Mouse (Mus musculus) stomach, embryonic 14.5 days (tissue): ENCODE results near the gene Tstd1. TPM values are rescaled to one million over a fixed set of nuclear protein-coding genes. Genes with fewer than 3 reads are reported as not detected.

Source experiments
- ATAC-seq: fragments of 200-750 bp; cut with Nextera tagmentation; 2 replicates; pipeline ENCODE4 v1.8.0; 2017; ENCODE audit warnings: low read depth, moderate TSS enrichment; ENCODE audit not compliant: insufficient number of reproducible peaks, insufficient read depth, low FRiP score
- H3K27ac ChIP-seq: fragments of 300-500 bp; sonication (generic); 2 replicates; pipeline ENCODE4 v1.5.1; 2014; ENCODE audit warnings: mild to moderate bottlenecking, low read length, moderate library complexity, mixed read lengths
- H3K27me3 ChIP-seq: fragments of 300-500 bp; sonication (generic); 2 replicates; pipeline ENCODE4 v1.6.1; 2014; ENCODE audit warnings: low read length, control low read depth, mixed read lengths; ENCODE audit not compliant: control insufficient read depth, insufficient read depth
- H3K36me3 ChIP-seq: fragments of 300-500 bp; sonication (generic); 2 replicates; pipeline ENCODE4 v1.6.1; 2014; ENCODE audit warnings: mild to moderate bottlenecking, control low read depth, low read length, moderate library complexity, mixed read lengths; ENCODE audit not compliant: control insufficient read depth, insufficient read depth
- H3K4me1 ChIP-seq: fragments of 300-500 bp; sonication (generic); 2 replicates; pipeline ENCODE4 v1.6.1; 2014; ENCODE audit warnings: low read length, control low read depth, mixed read lengths; ENCODE audit not compliant: control insufficient read depth, insufficient read depth
- H3K4me2 ChIP-seq: fragments of 300-500 bp; sonication (generic); replicated peaks from 2 replicates; pipeline ENCODE4 v1.6.1; 2014; ENCODE audit warnings: low read depth, low read length, control low read depth
- H3K4me3 ChIP-seq: fragments of 300-500 bp; sonication (generic); 2 replicates; pipeline ENCODE4 v1.5.1; 2014; ENCODE audit warnings: low read depth, low read length, control low read depth
- H3K9ac ChIP-seq: fragments of 300-500 bp; sonication (generic); replicated peaks from 2 replicates; pipeline ENCODE4 v1.6.1; 2014; ENCODE audit warnings: low read depth, mild to moderate bottlenecking, control low read depth, low read length, moderate library complexity, mixed read lengths
- H3K9me3 ChIP-seq: fragments of 300-500 bp; sonication (generic); 2 replicates; pipeline ENCODE4 v1.6.1; 2016; ENCODE audit warnings: low read depth, low read length, control low read depth; ENCODE audit not compliant: control insufficient read depth
- WGBS: fragments of 180-500 bp; shearing (Covaris S2); extraction: QIAGEN DNeasy Blood & Tissue Kit; methylation state at CpG from one replicate; pipeline ENCODE4 v1.1.7; 2014; 5-methylcytosine and 5-hydroxymethylcytosine counted together
- polyA plus RNA-seq: library from polyadenylated mRNA; unstranded; fragments of >200 nt; fragmentation: Nextera tagmentation; extraction: Ambion mirVana; gene quantifications from 2 replicates; pipeline ENCODE4 v1.2.1, GENCODE M21; 2014

The Tstd1 gene
- polyA plus RNA-seq, 1 experiment from 2014 or later, result 3.1 TPM

GRCm38 (mm10) chr1:171439072-171439471 is 20.4 kb downstream of the Tstd1 start:
- H3K9ac ChIP-seq, result peak overlapping the region; percentile 25
- peak overlapping the region; percentile 53 for H3K4me2 ChIP-seq
- no peak for ATAC-seq
- peak overlapping the region; percentile 64; the same call in 1 of the 2 replicates for H3K27ac ChIP-seq
- no peaks in the 10 kb centered on the region for H3K27me3 ChIP-seq
- H3K36me3 ChIP-seq, result no peaks in the 10 kb centered on the region
- 28% methylated on average over 8 of the region's 8 CpGs for WGBS
- 0 out of 2 replicates have a peak, but pooled peaks cover 4% of the 10 kb centered on the region for H3K9me3 ChIP-seq
- peak overlapping the region; percentile 47 for H3K4me3 ChIP-seq
- peaks cover 20% of the 10 kb centered on the region for H3K4me1 ChIP-seq

DNA sequence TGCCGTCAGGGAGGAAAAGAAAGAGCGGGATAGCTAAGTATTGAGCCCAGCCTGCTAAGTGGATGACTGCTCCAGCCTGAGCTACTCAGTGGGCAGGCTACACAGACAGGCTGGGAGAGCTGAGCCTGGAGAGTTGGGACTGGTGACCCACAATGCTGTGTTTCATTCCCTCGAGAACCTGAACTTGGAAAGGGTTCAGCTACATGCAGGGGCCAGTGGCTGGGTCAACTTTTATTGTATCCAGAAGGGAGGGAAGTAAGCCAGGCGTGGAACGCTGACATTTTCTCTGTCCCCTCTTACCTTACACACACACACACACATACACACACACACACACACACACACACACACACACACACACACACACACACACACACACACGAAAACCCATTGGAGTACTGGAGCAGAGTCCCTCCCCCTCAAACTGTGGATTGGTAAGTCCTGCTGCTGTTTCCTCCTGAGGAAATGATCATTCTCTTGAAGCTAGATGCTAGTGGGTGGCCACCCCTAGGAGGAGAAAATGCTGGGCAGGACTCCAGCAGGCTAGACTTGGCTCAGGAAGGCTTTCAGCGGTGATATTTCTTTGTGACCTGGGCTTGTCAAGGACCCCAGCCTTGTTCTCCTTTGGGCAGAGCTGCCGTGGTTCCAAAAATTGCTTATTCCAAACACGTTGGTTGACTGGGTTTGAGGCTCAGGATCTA is 21.5 kb downstream of the Tstd1 start:
- peak overlapping the region; percentile 53 for H3K4me2 ChIP-seq
- no peaks in the 10 kb centered on the region for H3K27me3 ChIP-seq
- H3K9ac ChIP-seq, result no peak overlapping the region
- no peaks in the 10 kb centered on the region for H3K36me3 ChIP-seq
- 25% methylated on average over 9 of the region's 9 CpGs for WGBS
- H3K4me1 ChIP-seq, result peaks cover 20% of the 10 kb centered on the region
- no peak; the same call in 1 of the 2 replicates for ATAC-seq
- 0 out of 2 replicates have a peak, but pooled peaks cover 4% of the 10 kb centered on the region for H3K9me3 ChIP-seq
- peak overlapping the region; percentile 47; the same call in 1 of the 2 replicates for H3K4me3 ChIP-seq
- peak overlapping the region; percentile 64 for H3K27ac ChIP-seq

- 42% methylated on average over 7 of the region's 7 CpGs for WGBS
- peak overlapping the region; percentile 19 for H3K4me2 ChIP-seq
- H3K27ac ChIP-seq, result peak overlapping the region; percentile 64
- H3K4me1 ChIP-seq, result peaks cover 20% of the 10 kb centered on the region
- H3K36me3 ChIP-seq, result no peaks in the 10 kb centered on the region
- H3K9me3 ChIP-seq, result 0 out of 2 replicates have a peak, but pooled peaks cover 4% of the 10 kb centered on the region
- ATAC-seq, result peak; percentile 72
- H3K9ac ChIP-seq, result no peak overlapping the region
- H3K27me3 ChIP-seq, result no peaks in the 10 kb centered on the region
- 0 out of 2 replicates have a peak overlapping the region, but pooled peaks have one; percentile 5 for H3K4me3 ChIP-seq
These were observed 23.1 kb downstream of the Tstd1 start for GRCm38 (mm10) chr1:171441466-171442412.

- Histone ChIP-seq H3K36me3 (no peaks in the 10 kb centered on the region), H3K27ac (peak overlapping the region; percentile 64), H3K4me1 (peaks cover 20% of the 10 kb centered on the region), H3K27me3 (no peaks in the 10 kb centered on the region), H3K4me2 (peak overlapping the region; percentile 19), H3K9ac (no peak overlapping the region), H3K4me3 (0 out of 2 replicates have a peak overlapping the region, but pooled peaks have one; percentile 5), H3K9me3 (0 out of 2 replicates have a peak, but pooled peaks cover 4% of the 10 kb centered on the region)
- no peak for ATAC-seq
- WGBS, result 50% methylated on average over 8 of the region's 8 CpGs
These were observed 23.7 kb downstream of the Tstd1 start for GRCm38 (mm10) chr1:171442413-171442760.

- Histone ChIP-seq H3K36me3 (no peaks in the 10 kb centered on the region), H3K9me3 (0 out of 2 replicates have a peak, but pooled peaks cover 4% of the 10 kb centered on the region), H3K9ac (no peak overlapping the region), H3K4me2 (no peak overlapping the region), H3K4me3 (no peak overlapping the region), H3K4me1 (peaks cover 11% of the 10 kb centered on the region), H3K27ac (no peak overlapping the region), H3K27me3 (no peaks in the 10 kb centered on the region)
- WGBS, result 63% methylated on average over 5 of the region's 5 CpGs
- ATAC-seq, result no peak
These were observed 26.4 kb downstream of the Tstd1 start for GRCm38 (mm10) chr1:171445050-171445449.

DNA sequence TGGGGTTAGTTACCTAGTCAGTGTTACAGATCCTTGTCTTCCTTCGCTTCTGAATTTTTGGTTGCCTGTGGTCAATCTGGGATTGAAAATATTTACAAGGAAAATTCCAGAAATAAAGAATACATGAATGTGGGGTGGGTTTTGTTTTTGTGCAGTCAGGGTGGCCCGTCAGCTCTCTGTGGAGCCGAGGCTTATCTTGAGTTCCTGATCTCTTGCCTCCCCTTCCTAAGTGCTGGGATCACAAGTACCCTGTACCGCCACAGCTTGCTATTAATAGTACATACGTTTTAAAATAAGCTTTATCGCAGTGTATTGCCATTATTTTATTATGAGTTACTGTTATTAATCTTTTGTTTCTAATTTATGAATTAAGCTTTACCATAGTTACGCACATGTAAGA is 28.2 kb downstream of the Tstd1 start:
- no peaks in the 10 kb centered on the region for H3K36me3 ChIP-seq
- no peak overlapping the region for H3K27ac ChIP-seq
- H3K27me3 ChIP-seq, result no peaks in the 10 kb centered on the region
- no peak overlapping the region for H3K4me2 ChIP-seq
- ATAC-seq, result no peak
- no peak overlapping the region for H3K4me3 ChIP-seq
- no peak overlapping the region for H3K9ac ChIP-seq
- WGBS, result 50% methylated on average over 7 of the region's 7 CpGs
- no peaks in the 10 kb centered on the region for H3K4me1 ChIP-seq
- H3K9me3 ChIP-seq, result 0 out of 2 replicates have a peak, but pooled peaks cover 4% of the 10 kb centered on the region

- H3K36me3 ChIP-seq, result no peaks in the 10 kb centered on the region
- 15% methylated on average over 10 of the region's 10 CpGs for WGBS
- H3K9me3 ChIP-seq, result 0 out of 2 replicates have a peak, but pooled peaks cover 4% of the 10 kb centered on the region
- H3K4me2 ChIP-seq, result peak overlapping the region; percentile 17
- no peak for ATAC-seq
- H3K27ac ChIP-seq, result no peak overlapping the region
- no peaks in the 10 kb centered on the region for H3K27me3 ChIP-seq
- H3K4me3 ChIP-seq, result no peak overlapping the region
- H3K9ac ChIP-seq, result no peak overlapping the region
- H3K4me1 ChIP-seq, result no peaks in the 10 kb centered on the region
These were observed 29.0 kb downstream of the Tstd1 start for GRCm38 (mm10) chr1:171447692-171448091.

DNA sequence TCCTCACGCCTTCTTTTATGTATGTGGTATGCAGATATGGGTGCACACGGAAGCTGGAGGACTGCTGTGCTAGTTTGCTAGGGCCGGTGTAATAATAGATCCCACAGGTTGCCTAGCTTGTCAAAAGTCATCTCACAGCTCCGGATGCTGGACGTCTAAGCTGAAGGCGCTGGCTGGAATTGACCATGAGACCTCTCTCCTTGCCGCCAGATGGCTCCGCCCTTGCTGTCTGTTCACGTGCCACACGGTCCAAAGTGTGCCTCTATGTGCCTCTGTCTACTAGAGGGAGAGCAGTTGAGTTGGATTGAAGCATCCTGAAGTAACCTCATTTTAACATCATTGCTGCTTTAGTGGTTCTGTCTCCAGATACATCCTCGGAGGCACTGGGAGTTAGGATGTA is 31.4 kb downstream of the Tstd1 start:
- no peak overlapping the region for H3K9ac ChIP-seq
- no peaks in the 10 kb centered on the region for H3K9me3 ChIP-seq
- H3K4me2 ChIP-seq, result no peak overlapping the region
- 79% methylated on average over 11 of the region's 11 CpGs for WGBS
- no peaks in the 10 kb centered on the region for H3K4me1 ChIP-seq
- H3K27me3 ChIP-seq, result no peaks in the 10 kb centered on the region
- ATAC-seq, result no peak
- H3K36me3 ChIP-seq, result no peaks in the 10 kb centered on the region
- H3K27ac ChIP-seq, result no peak overlapping the region
- no peak overlapping the region for H3K4me3 ChIP-seq
